Mouse (Mus musculus) forebrain, postnatal 0 days (tissue): ENCODE results near the gene Tet2. TPM values are rescaled to one million over a fixed set of nuclear protein-coding genes. Genes with fewer than 3 reads are reported as not detected.
"Not testable (repeated sequence)": the region's sequence is repeated elsewhere in the genome, so short reads cannot be mapped to it uniquely, and the experiment has no call there.

Experiments used
- ATAC-seq: fragments of 200-750 bp; cut with Nextera tagmentation; 2 replicates; pipeline ENCODE4 v1.8.0; 2017; ENCODE audit warnings: mild to moderate bottlenecking, moderate library complexity
- DNase-seq: peaks from one replicate; pipeline ENCODE4 v3.0.0-alpha.2; 2015
- H3K27ac ChIP-seq: fragments of 300-500 bp; sonication (generic); 2 replicates; pipeline ENCODE4 v1.5.1; 2014; ENCODE audit warnings: low read depth, mild to moderate bottlenecking, antibody characterized with exemption, low read length, moderate library complexity, mixed read lengths
- H3K27me3 ChIP-seq: fragments of 300-500 bp; sonication (generic); 2 replicates; pipeline ENCODE4 v1.6.1; 2014; ENCODE audit warnings: mild to moderate bottlenecking, low read length, mixed read lengths; ENCODE audit not compliant: insufficient read depth
- H3K36me3 ChIP-seq: fragments of 300-500 bp; sonication (generic); 2 replicates; pipeline ENCODE4 v1.6.1; 2014; ENCODE audit warnings: mild to moderate bottlenecking, moderate library complexity; ENCODE audit not compliant: insufficient read depth
- H3K4me1 ChIP-seq: fragments of 300-500 bp; sonication (generic); 2 replicates; pipeline ENCODE4 v1.6.1; 2014; ENCODE audit warnings: antibody characterized with exemption; ENCODE audit not compliant: insufficient read depth
- H3K4me2 ChIP-seq: fragments of 300-500 bp; sonication (generic); 2 replicates; pipeline ENCODE4 v1.6.1; 2014; ENCODE audit warnings: low read depth, mild to moderate bottlenecking, moderate library complexity
- H3K4me3 ChIP-seq: fragments of 300-500 bp; sonication (generic); 2 replicates; pipeline ENCODE4 v1.5.1; 2014; ENCODE audit warnings: low read depth, low read length, mixed read lengths
- H3K9ac ChIP-seq: fragments of 300-500 bp; sonication (generic); 2 replicates; pipeline ENCODE4 v1.6.1; 2014; ENCODE audit warnings: mild to moderate bottlenecking
- H3K9me3 ChIP-seq: fragments of 300-500 bp; sonication (generic); 2 replicates; pipeline ENCODE4 v1.6.1; 2016; ENCODE audit warnings: low read length
- CTCF ChIP-seq: sonication (generic); IDR thresholded peaks from 2 replicates; pipeline ENCODE4 v1.5.1; 2016; ENCODE audit warnings: antibody characterized with exemption, control low read depth, low read depth
- WGBS: fragments of 180-500 bp; shearing (Covaris S2); extraction: QIAGEN DNeasy Blood & Tissue Kit; methylation state at CpG from one replicate; pipeline ENCODE4 v1.1.7; 2014; 5-methylcytosine and 5-hydroxymethylcytosine counted together
- polyA plus RNA-seq: library from polyadenylated mRNA; unstranded; fragments of >200 nt; fragmentation: Nextera tagmentation; extraction: Ambion mirVana; gene quantifications from 2 replicates; pipeline ENCODE4 v1.2.1, GENCODE M21; 2015
- total RNA-seq: library from RNA; depleted of rRNA; stranded (reverse); fragments of >200 nt; gene quantifications from 2 replicates; pipeline ENCODE4 v1.2.3, GENCODE M21; 2014; rRNA removed

Gene Tet2
- 36.7 and 49.6 TPM in 2 replicates for total RNA-seq
- 8.1 and 11.8 TPM in 2 replicates for polyA plus RNA-seq

GRCm38 (mm10) chr3:133544551-133545303 lies at the start of gene Tet2:
Tet2 (minus strand) TSS chr3:133545139.
- WGBS: under 1% methylated on average over 58 of the region's 73 CpGs
- peak within 1 kb of the TSS; percentile 62 for H3K4me2 ChIP-seq
- no peaks in the 10 kb centered on the region for H3K27me3 ChIP-seq
- TF ChIP-seq CTCF: no peak
- ATAC-seq (peak; percentile 42), DNase-seq (peak; percentile 63)
- H3K9ac ChIP-seq: peak within 1 kb of the TSS; percentile 82
- H3K27ac ChIP-seq: peak within 1 kb of the TSS; percentile 98
- no peaks in the 10 kb centered on the region for H3K9me3 ChIP-seq
- H3K36me3 ChIP-seq: no peaks in the 10 kb centered on the region
- H3K4me1 ChIP-seq: peaks cover 13% of the 10 kb centered on the region; the same call in 1 of the 2 replicates
- peak within 1 kb of the TSS; percentile 80 for H3K4me3 ChIP-seq

- H3K27me3 ChIP-seq, DNase-seq, ATAC-seq, H3K4me1 ChIP-seq, H3K4me2 ChIP-seq, H3K4me3 ChIP-seq, H3K9me3 ChIP-seq, H3K9ac ChIP-seq, H3K27ac ChIP-seq, H3K36me3 ChIP-seq: not testable (repeated sequence)
- WGBS: 99% methylated on average over 2 of the region's 2 CpGs
Observed at GRCm38 (mm10) chr3:133592995-133593394, 48.1 kb upstream of the Tet2 start.

GRCm38 (mm10) chr3:133590506-133591152 lies 45.7 kb upstream of the Tet2 start:
- DNase-seq (no peak), ATAC-seq (no peak)
- H3K36me3 ChIP-seq: no peaks in the 10 kb centered on the region
- H3K4me1 ChIP-seq: no peaks in the 10 kb centered on the region
- H3K9ac ChIP-seq: no peak overlapping the region
- H3K4me2 ChIP-seq: no peak overlapping the region
- 89% methylated on average over 7 of the region's 7 CpGs for WGBS
- H3K9me3 ChIP-seq: no peaks in the 10 kb centered on the region
- H3K27me3 ChIP-seq: no peaks in the 10 kb centered on the region
- no peak for TF ChIP-seq CTCF
- H3K27ac ChIP-seq: no peak overlapping the region
- no peak overlapping the region for H3K4me3 ChIP-seq

- no peak for TF ChIP-seq CTCF
- H3K4me1 ChIP-seq: no peaks in the 10 kb centered on the region
- H3K9ac ChIP-seq: no peak overlapping the region
- no peak overlapping the region for H3K4me3 ChIP-seq
- no peak overlapping the region for H3K27ac ChIP-seq
- H3K4me2 ChIP-seq: no peak overlapping the region
- H3K9me3 ChIP-seq: no peaks in the 10 kb centered on the region
- H3K27me3 ChIP-seq: no peaks in the 10 kb centered on the region
- ATAC-seq (no peak), DNase-seq (no peak)
- 85% methylated on average over 2 of the region's 2 CpGs for WGBS
- H3K36me3 ChIP-seq: no peaks in the 10 kb centered on the region
Observed at GRCm38 (mm10) chr3:133585010-133585409, 40.1 kb upstream of the Tet2 start.

- 90% methylated on average over 9 of the region's 9 CpGs for WGBS
- no peaks in the 10 kb centered on the region for H3K4me1 ChIP-seq
- no peaks in the 10 kb centered on the region for H3K36me3 ChIP-seq
- H3K9me3 ChIP-seq: no peaks in the 10 kb centered on the region
- H3K4me2 ChIP-seq: no peak overlapping the region
- ATAC-seq (no peak), DNase-seq (no peak)
- H3K4me3 ChIP-seq: no peak overlapping the region
- no peak overlapping the region for H3K9ac ChIP-seq
- H3K27me3 ChIP-seq: no peaks in the 10 kb centered on the region
- no peak overlapping the region for H3K27ac ChIP-seq
- no peak for TF ChIP-seq CTCF
Observed at GRCm38 (mm10) chr3:133583411-133584025, 38.6 kb upstream of the Tet2 start.

- no peak for ATAC-seq
- WGBS: 79% methylated on average over 4 of the region's 4 CpGs
Observed at GRCm38 (mm10) chr3:133582969-133583368, 38.0 kb upstream of the Tet2 start.

GRCm38 (mm10) chr3:133582096-133582495 lies 37.2 kb upstream of the Tet2 start:
- no peak for TF ChIP-seq CTCF
- H3K36me3 ChIP-seq: no peaks in the 10 kb centered on the region
- no peaks in the 10 kb centered on the region for H3K4me1 ChIP-seq
- no peak overlapping the region for H3K9ac ChIP-seq
- H3K4me2 ChIP-seq: no peak overlapping the region
- no peak for DNase-seq
- no peaks in the 10 kb centered on the region for H3K9me3 ChIP-seq
- H3K4me3 ChIP-seq: no peak overlapping the region
- 85% methylated on average over 5 of the region's 5 CpGs for WGBS
- H3K27ac ChIP-seq: no peak overlapping the region
- no peaks in the 10 kb centered on the region for H3K27me3 ChIP-seq
- ATAC-seq: no peak

More at GRCm38 (mm10) chr3:133582969-133583368, 38.0 kb upstream of the Tet2 start:
- TF ChIP-seq CTCF: no peak
- Histone ChIP-seq H3K9ac (no peak overlapping the region), H3K4me1 (no peaks in the 10 kb centered on the region), H3K9me3 (no peaks in the 10 kb centered on the region), H3K4me2 (no peak overlapping the region), H3K36me3 (no peaks in the 10 kb centered on the region), H3K4me3 (no peak overlapping the region), H3K27me3 (no peaks in the 10 kb centered on the region), H3K27ac (no peak overlapping the region)
- DNase-seq: no peak
